Mouse (Mus musculus): ENCODE results near the gene Olfr787.

Olfr787 gene

DNA sequence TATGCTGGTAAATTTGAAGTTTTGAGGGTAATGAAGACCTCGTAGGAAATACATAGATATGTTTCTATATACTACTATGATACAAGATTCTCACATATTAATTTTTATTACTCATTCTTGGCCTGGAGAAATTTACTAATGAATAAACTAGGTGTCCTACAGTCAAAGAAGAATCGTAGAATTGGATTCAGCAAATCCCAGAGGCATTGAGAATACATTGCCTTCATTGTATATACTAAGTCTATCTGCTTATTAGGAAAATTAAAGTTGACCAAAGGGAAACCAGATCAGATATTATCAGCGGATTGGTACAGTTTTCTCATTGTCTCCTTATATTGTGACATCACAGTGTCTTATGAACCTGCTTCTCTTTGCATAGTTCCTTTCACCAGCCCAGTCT, at the start of gene Olfr787:
Gene Olfr787, plus strand, starts transcription at position 301 of the 400 bp plus-strand sequence.
- no peak for DNase-seq (ENCODE audit: extremely low read depth, insufficient read length, low spot score)

DNA sequence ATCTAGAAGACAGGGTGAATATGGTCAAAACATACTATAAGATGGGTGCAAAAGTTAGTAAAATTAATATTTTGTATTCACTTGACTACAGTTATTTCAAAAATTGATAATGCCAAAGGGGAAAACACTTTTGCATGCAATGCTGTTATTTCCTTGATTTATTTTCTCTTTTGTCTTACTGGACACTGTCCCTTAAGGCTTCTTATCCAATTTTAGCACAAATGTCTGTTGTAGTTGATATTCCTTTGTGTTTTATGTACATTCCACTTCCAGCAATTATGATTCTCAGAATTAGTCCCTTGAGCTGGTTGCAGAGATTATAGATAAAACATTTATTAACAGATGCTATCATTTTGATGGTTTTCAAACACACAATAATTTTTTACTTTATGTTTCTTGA, 34.7 kb upstream of the Olfr787 start, which contains the start of gene Olfr786:
Gene Olfr786, plus strand, starts transcription at position 301 of the 400 bp plus-strand sequence.
- no peak for DNase-seq (ENCODE audit: extremely low read depth, insufficient read length, low spot score)

DNA sequence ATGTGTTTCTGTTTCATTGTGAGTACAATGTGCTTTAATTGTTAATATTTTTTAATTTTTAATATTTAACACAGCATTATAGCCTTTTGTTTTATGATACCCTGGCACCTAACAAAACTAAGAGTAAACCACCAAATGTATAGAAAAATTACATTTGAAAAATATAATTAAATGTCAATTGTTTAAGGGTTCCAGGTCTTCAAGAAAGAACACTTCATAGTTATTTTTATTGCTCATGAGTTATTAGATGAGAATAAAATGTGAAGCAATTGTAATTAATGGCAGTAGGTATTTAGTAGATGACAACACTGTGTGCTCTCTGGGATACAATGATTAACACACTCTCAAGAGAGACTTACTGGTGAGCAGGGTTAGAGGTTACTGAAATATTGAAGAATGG, 9.0 kb downstream of the Olfr787 start, which contains the start of gene Olfr788:
Gene Olfr788, plus strand, starts transcription at position 301 of the 400 bp plus-strand sequence.
- DNase-seq (ENCODE audit: extremely low read depth, insufficient read length, low spot score) = no peak

DNA sequence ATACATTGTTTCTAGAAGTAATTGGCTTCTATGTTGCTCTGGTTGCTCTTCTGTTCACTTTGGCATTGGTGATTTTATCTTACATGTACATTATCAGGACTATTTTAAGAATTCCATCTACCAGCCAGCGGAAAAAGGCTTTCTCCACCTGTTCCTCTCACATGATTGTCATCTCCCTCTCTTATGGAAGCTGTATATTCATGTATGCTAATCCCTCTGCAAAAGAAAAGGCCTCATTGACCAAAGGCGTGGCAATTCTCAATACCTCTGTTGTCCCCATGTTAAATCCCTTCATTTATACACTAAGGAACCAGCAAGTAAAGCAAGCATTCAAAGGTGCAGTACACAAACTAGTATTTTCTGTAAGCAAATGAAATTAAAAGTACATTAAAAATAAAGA, 11.6 kb downstream of the Olfr787 start:
- no peak for DNase-seq (ENCODE audit: extremely low read depth, insufficient read length, low spot score)

DNA sequence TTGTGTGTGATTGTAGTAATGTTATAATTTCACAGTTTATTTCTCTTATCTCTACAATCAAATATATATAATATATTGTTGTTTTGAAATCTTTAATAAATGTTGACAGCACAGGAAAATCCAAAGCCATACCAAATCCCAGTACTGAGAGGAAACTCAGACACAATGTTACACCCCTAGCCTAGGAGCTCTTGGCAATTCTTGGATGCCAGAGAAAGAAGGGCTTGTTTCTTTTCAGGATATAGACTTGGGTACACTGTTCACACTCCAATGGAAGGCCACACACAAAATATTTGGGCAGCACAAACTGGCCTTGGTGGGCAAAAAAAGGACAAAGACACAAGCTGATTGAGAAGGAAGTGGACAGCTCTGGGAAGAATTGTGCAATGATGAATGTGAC, 12.1 kb downstream of the Olfr787 start:
- DNase-seq (ENCODE audit: extremely low read depth, insufficient read length, low spot score) = no peak

DNA sequence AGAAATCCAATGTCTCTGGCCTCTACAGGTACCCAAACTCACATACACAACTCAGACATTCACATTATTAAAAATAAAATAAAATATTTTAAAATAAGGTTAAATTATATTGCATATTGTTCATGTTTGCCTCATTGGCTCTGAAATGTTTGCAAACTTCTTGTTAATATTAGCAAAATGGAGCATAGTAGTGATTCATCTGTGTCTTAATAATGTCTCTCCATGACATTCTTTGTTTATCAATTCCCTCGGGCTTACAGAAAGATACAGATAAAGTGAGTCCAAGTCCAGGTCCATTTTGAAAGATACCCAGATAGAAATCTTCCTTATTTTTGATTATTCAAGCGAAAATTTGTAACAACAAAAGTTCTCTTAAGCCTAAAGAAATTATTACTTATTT, 22.8 kb downstream of the Olfr787 start, which contains the start of gene Olfr789:
Gene Olfr789, plus strand, starts transcription at position 301 of the 400 bp plus-strand sequence.
- no peak for DNase-seq (ENCODE audit: extremely low read depth, insufficient read length, low spot score)

DNA sequence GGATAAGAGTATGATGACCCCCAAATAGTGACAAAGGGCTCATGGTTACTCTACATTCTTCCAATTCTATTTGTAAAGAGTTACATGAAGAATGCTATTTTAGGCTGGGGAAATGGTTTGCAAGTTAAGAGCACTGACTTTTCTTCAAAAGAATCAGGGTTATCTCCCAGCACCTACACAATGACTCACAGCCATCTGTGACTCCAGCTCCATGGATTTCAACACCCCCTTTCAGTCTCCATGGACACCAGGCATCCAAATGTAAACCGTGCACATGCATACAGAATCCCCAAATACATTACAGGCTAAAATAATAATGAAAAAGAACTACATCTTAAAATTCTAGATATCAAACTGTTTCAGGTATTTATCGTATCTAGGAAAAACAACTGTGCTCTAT, 28.4 kb downstream of the Olfr787 start:
- DNase-seq (ENCODE audit: extremely low read depth, insufficient read length, low spot score) = no peak

DNA sequence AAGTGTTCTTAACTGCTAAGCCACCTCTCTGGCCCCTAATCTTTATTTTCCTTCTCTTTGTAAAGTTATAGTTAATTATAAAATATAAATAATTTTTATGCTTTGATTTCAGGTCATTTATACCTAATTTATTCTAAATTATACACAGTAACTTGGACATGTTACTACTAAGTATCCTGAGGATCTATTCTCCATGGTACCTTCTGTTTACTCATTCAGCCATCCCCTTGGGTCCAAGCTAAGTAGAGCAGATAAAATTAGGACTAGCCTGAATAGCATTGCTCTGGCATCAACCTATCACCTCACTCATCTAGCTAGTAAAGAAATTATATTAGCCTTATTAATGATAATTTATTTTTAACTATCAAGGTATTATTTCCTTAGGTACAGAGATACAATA, 36.5 kb downstream of the Olfr787 start, which contains the start of gene Olfr790:
Gene Olfr790, plus strand, starts transcription at position 301 of the 400 bp plus-strand sequence.
- DNase-seq (ENCODE audit: extremely low read depth, insufficient read length, low spot score) = no peak

Measured in 3134 (cell line).